Mouse (Mus musculus) gastrocnemius, adult 2 months (tissue): ENCODE data around the gene Sgpp2. TPM values are rescaled to one million over a fixed set of nuclear protein-coding genes. Genes with fewer than 3 reads are reported as not detected.

Experiments used
- DNase-seq: peaks from one replicate; pipeline ENCODE4 v3.0.0; 2022
- H3K27ac ChIP-seq: fragments of 200-600 bp; 2 replicates; pipeline ENCODE4 v1.8.1; 2022; ENCODE audit warnings: mild to moderate bottlenecking
- H3K4me3 ChIP-seq: fragments of 200-600 bp; 2 replicates; pipeline ENCODE4 v1.8.1; 2022; ENCODE audit warnings: mild to moderate bottlenecking, moderate library complexity
- CTCF ChIP-seq: fragments of 200-600 bp; IDR thresholded peaks from 2 replicates; pipeline ENCODE4 v1.8.1; 2022; ENCODE audit warnings: antibody characterized with exemption, mild to moderate bottlenecking, moderate library complexity
- intact Hi-C: fragments of 180-260 bp; cut with DNase I; formaldehyde crosslinking; loops from one replicate; pipeline ENCODE4 v1.15.1; 2025
- long read RNA-seq, 2 experiments: library from polyadenylated mRNA; stranded (forward); transcript quantifications; one replicate each; pipeline ENCODE4 v2.0.0; 2021
- total RNA-seq, 2 experiments: library from RNA; stranded (reverse); gene quantifications; 2 replicates each; pipeline ENCODE4 v1.2.3; 2021

The Sgpp2 gene
- not detected for total RNA-seq
- long read RNA-seq, experiment 1: 0 reads
- long read RNA-seq, experiment 2: 0 reads

- no peak for TF ChIP-seq CTCF
- peak; percentile 34 for DNase-seq
- H3K27ac ChIP-seq: no peak within 1 kb of the TSS
- peak within 1 kb of the TSS; percentile 66 for H3K4me3 ChIP-seq
- intact Hi-C loops: no loop called here
Observed at GRCm38 (mm10) chr1:78310021-78310752, at the start of gene Sgpp2. Gene Sgpp2 (plus strand): TSS chr1:78310345.

- Histone ChIP-seq H3K27ac (no peak overlapping the region), H3K4me3 (no peak overlapping the region)
- no peak for DNase-seq
- intact Hi-C loops: no loop called here
- TF ChIP-seq CTCF: no peak; the same call in 1 of the 2 replicates
Observed at GRCm38 (mm10) chr1:78267519-78267918, 42.6 kb upstream of the Sgpp2 start.

GRCm38 (mm10) chr1:78272915-78273314 lies 37.2 kb upstream of the Sgpp2 start:
- no peak for TF ChIP-seq CTCF
- H3K27ac ChIP-seq: no peak overlapping the region
- intact Hi-C loops: no loop called here
- no peak overlapping the region for H3K4me3 ChIP-seq
- no peak for DNase-seq

- Histone ChIP-seq H3K4me3 (no peak overlapping the region), H3K27ac (no peak overlapping the region)
- DNase-seq: no peak
- intact Hi-C loops: no loop called here
- no peak for TF ChIP-seq CTCF
Observed at GRCm38 (mm10) chr1:78279128-78279527, 31.0 kb upstream of the Sgpp2 start.

- no peak for DNase-seq
- TF ChIP-seq CTCF: no peak
- H3K27ac ChIP-seq: no peak overlapping the region
- intact Hi-C loops: no loop called here
- no peak overlapping the region for H3K4me3 ChIP-seq
Observed at GRCm38 (mm10) chr1:78292397-78292796, 17.7 kb upstream of the Sgpp2 start.

- intact Hi-C loops: no loop called here
Observed at GRCm38 (mm10) chr1:78299670-78300225, 10.4 kb upstream of the Sgpp2 start.

GRCm38 (mm10) chr1:78308688-78309087 lies 1.5 kb upstream of the Sgpp2 start:
- no peak for TF ChIP-seq CTCF
- no peak overlapping the region for H3K4me3 ChIP-seq
- H3K27ac ChIP-seq: no peak overlapping the region
- intact Hi-C loops: no loop called here
- DNase-seq: no peak

More at GRCm38 (mm10) chr1:78299670-78300225, 10.4 kb upstream of the Sgpp2 start:
- H3K27ac ChIP-seq: no peak overlapping the region
- DNase-seq: no peak
- no peak for TF ChIP-seq CTCF
- H3K4me3 ChIP-seq: no peak overlapping the region

- Histone ChIP-seq H3K4me3 (no peak overlapping the region), H3K27ac (no peak overlapping the region)
- no peak for DNase-seq
- no peak for TF ChIP-seq CTCF
- intact Hi-C loops: no loop called here
Observed at GRCm38 (mm10) chr1:78309280-78309679, 865 bp upstream of the Sgpp2 start.

- TF ChIP-seq CTCF: no peak
- Histone ChIP-seq H3K27ac (no peak overlapping the region), H3K4me3 (peak overlapping the region; percentile 66)
- intact Hi-C loops: no loop called here
- DNase-seq: peak; percentile 22
Observed at GRCm38 (mm10) chr1:78310861-78311341, 756 bp downstream of the Sgpp2 start.

- no peak for TF ChIP-seq CTCF
- no peak overlapping the region for H3K27ac ChIP-seq
- intact Hi-C loops: no loop called here
- DNase-seq: no peak
- H3K4me3 ChIP-seq: no peak overlapping the region
Observed at GRCm38 (mm10) chr1:78311482-78311881, 1.3 kb downstream of the Sgpp2 start.

GRCm38 (mm10) chr1:78312917-78313316 lies 2.8 kb downstream of the Sgpp2 start:
- Histone ChIP-seq H3K4me3 (no peak overlapping the region), H3K27ac (no peak overlapping the region)
- DNase-seq: no peak
- TF ChIP-seq CTCF: no peak
- intact Hi-C loops: no loop called here

GRCm38 (mm10) chr1:78313961-78314360 lies 3.8 kb downstream of the Sgpp2 start:
- intact Hi-C loops: no loop called here
- no peak for DNase-seq
- H3K27ac ChIP-seq: no peak overlapping the region
- H3K4me3 ChIP-seq: no peak overlapping the region
- TF ChIP-seq CTCF: no peak

- TF ChIP-seq CTCF: no peak
- Histone ChIP-seq H3K27ac (no peak overlapping the region), H3K4me3 (no peak overlapping the region)
- no peak for DNase-seq
- intact Hi-C loops: no loop called here
Observed at GRCm38 (mm10) chr1:78318089-78318760, 8.1 kb downstream of the Sgpp2 start.
